Mouse (Mus musculus) stomach, embryonic 15.5 days (tissue): ENCODE data around the gene Tcf19. TPM values are rescaled to one million over a fixed set of nuclear protein-coding genes. Genes with fewer than 3 reads are reported as not detected.
"Not testable (repeated sequence)": the region's sequence is repeated elsewhere in the genome, so short reads cannot be mapped to it uniquely, and the experiment has no call there.

Source experiments
- ATAC-seq: fragments of 200-750 bp; cut with Nextera tagmentation; 2 replicates; pipeline ENCODE4 v1.8.0; 2017; ENCODE audit warnings: low read depth, moderate number of reproducible peaks, moderate TSS enrichment; ENCODE audit not compliant: insufficient read depth, low FRiP score
- H3K27ac ChIP-seq: fragments of 300-500 bp; sonication (generic); 2 replicates; pipeline ENCODE4 v1.5.1; 2015; ENCODE audit warnings: mild to moderate bottlenecking, inconsistent platforms
- H3K27me3 ChIP-seq: fragments of 300-500 bp; sonication (generic); replicated peaks from 2 replicates; pipeline ENCODE4 v1.6.1; 2015; ENCODE audit warnings: inconsistent platforms
- H3K36me3 ChIP-seq: fragments of 300-500 bp; sonication (generic); 2 replicates; pipeline ENCODE4 v1.6.1; 2015; ENCODE audit warnings: inconsistent platforms
- H3K4me1 ChIP-seq: fragments of 300-500 bp; sonication (generic); 2 replicates; pipeline ENCODE4 v1.6.1; 2015; ENCODE audit warnings: inconsistent platforms
- H3K4me2 ChIP-seq: fragments of 300-500 bp; sonication (generic); 2 replicates; pipeline ENCODE4 v1.6.1; 2015; ENCODE audit warnings: mild to moderate bottlenecking, inconsistent platforms
- H3K4me3 ChIP-seq: fragments of 300-500 bp; sonication (generic); replicated peaks from 2 replicates; pipeline ENCODE4 v1.5.1; 2015; ENCODE audit warnings: inconsistent platforms
- H3K9ac ChIP-seq: fragments of 300-500 bp; sonication (generic); 2 replicates; pipeline ENCODE4 v1.6.1; 2015; ENCODE audit warnings: inconsistent platforms
- H3K9me3 ChIP-seq: fragments of 300-500 bp; sonication (generic); 2 replicates; pipeline ENCODE4 v1.6.1; 2016; ENCODE audit warnings: inconsistent platforms
- WGBS: fragments of 180-500 bp; shearing (Covaris S2); methylation state at CpG from one replicate; pipeline ENCODE4 v1.1.7; 2015; 5-methylcytosine and 5-hydroxymethylcytosine counted together
- polyA plus RNA-seq: library from polyadenylated mRNA; unstranded; fragments of >200 nt; fragmentation: Nextera tagmentation; extraction: Ambion mirVana; gene quantifications from 2 replicates; pipeline ENCODE4 v1.2.1, GENCODE M21; 2015

Gene Tcf19
- polyA plus RNA-seq, 1 experiment from 2014 or later: 76.2 TPM

DNA sequence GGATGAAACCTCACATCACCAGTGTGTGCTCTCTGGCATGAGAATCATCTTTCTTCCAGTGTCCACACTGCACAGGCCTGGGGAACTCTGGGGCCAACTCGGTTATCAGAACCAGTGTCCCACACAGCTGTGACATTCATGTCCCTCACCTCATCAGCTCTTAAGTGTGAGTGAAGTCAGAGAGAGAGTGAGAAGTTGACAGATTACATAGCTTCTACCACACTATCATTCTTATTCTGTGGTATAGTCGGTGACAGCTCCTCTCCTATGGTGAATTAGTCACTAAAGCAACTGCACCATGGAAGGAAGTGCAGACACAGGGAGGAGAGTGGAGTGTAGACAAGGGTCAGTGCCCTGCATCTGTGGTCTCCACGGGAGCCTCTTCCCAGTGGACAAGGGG lies 47.7 kb downstream of the Tcf19 start:
- 54% methylated on average over 3 of the region's 3 CpGs for WGBS
- H3K27ac ChIP-seq, H3K4me3 ChIP-seq, H3K36me3 ChIP-seq, H3K4me2 ChIP-seq, H3K9me3 ChIP-seq, ATAC-seq, H3K9ac ChIP-seq: not testable (repeated sequence)
- Histone ChIP-seq H3K27me3 (peaks cover 20% of the 10 kb centered on the region), H3K4me1 (peaks cover 11% of the 10 kb centered on the region; the same call in 1 of the 2 replicates)

DNA sequence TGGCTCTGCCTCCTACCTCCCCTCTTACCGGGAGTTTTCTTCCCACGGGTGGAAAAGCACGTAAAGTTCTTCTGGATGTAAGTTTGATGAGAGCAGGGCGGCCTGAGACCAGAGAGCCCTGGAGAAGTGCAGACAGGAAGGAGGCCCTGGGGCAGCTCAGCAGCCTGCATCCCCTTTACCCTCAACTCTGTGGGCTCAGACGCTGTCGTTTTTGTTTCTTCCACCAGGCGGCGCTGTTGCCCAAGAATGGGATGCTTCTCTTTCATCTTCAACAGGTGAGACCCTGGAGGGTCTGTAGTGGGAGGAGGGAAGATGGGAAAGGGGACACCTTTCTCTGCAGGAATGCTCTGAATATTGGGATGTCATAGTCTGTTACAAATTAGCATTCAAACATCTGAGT lies 51.0 kb downstream of the Tcf19 start:
- not testable (repeated sequence) for H3K27ac ChIP-seq, H3K36me3 ChIP-seq, ATAC-seq, H3K9ac ChIP-seq, H3K4me2 ChIP-seq, H3K9me3 ChIP-seq, H3K4me3 ChIP-seq, H3K4me1 ChIP-seq
- H3K27me3 ChIP-seq: peaks cover 18% of the 10 kb centered on the region
- WGBS: 12% methylated on average over 8 of the region's 8 CpGs

Other genes starting within 250 kb of the Tcf19 start
- 0.92 and 1.4 TPM in 2 replicates for gene H2-Q1, start 196.4 kb downstream of the Tcf19 start, polyA plus RNA-seq
- gene H2-Q2, start 174.6 kb downstream of the Tcf19 start, polyA plus RNA-seq: 15.1 and 21.0 TPM in 2 replicates
- 4.8 and 4.9 TPM in 2 replicates for gene H2-Q4, start 137.2 kb downstream of the Tcf19 start, polyA plus RNA-seq
- gene H2-Q6, start 92.0 kb downstream of the Tcf19 start, polyA plus RNA-seq: 1.3 and 1.7 TPM in 2 replicates
- 4.8 and 5.6 TPM in 2 replicates for gene H2-Q7, start 77.7 kb downstream of the Tcf19 start, polyA plus RNA-seq
- gene H2-Q10, start 46.7 kb downstream of the Tcf19 start, polyA plus RNA-seq: 16.3 and 29.3 TPM in 2 replicates
- 0.13 TPM in 1 of 2 replicates, not detected in the other for gene Pou5f1, start 10.8 kb downstream of the Tcf19 start, polyA plus RNA-seq
- gene Cchcr1, start 276 bp upstream of the Tcf19 start, polyA plus RNA-seq: 19.7 and 20.1 TPM in 2 replicates
- 0.74 and 1.0 TPM in 2 replicates for gene Psors1c2, start 16.4 kb upstream of the Tcf19 start, polyA plus RNA-seq
- gene Cdsn, start 35.3 kb upstream of the Tcf19 start, polyA plus RNA-seq: 0.31 and 2.1 TPM in 2 replicates
- 10.2 and 36.1 TPM in 2 replicates for gene 2300002M23Rik, start 50.6 kb upstream of the Tcf19 start, polyA plus RNA-seq
- 10.6 TPM in 2 replicates for gene Sfta2, start 84.7 kb upstream of the Tcf19 start, polyA plus RNA-seq
- 0.62 and 0.89 TPM in 2 replicates for gene Gm9573, start 109.8 kb upstream of the Tcf19 start, polyA plus RNA-seq
- 19.5 and 29.5 TPM in 2 replicates for gene Mucl3, start 126.9 kb upstream of the Tcf19 start, polyA plus RNA-seq
- 18.6 and 21.5 TPM in 2 replicates for gene Vars2, start 150.8 kb upstream of the Tcf19 start, polyA plus RNA-seq
- gene Gtf2h4, start 156.9 kb upstream of the Tcf19 start, polyA plus RNA-seq: 36.3 and 39.9 TPM in 2 replicates
- gene Ddr1, start 187.8 kb upstream of the Tcf19 start, polyA plus RNA-seq: 74.0 and 78.4 TPM in 2 replicates